Mouse (Mus musculus): ENCODE results near the gene Rap1gap2. TPM values are rescaled to one million over a fixed set of nuclear protein-coding genes. Genes with fewer than 3 reads are reported as not detected.

Rap1gap2 gene
- polyA plus RNA-seq, 1 experiment from 2014 or later = 5.5 TPM

DNA sequence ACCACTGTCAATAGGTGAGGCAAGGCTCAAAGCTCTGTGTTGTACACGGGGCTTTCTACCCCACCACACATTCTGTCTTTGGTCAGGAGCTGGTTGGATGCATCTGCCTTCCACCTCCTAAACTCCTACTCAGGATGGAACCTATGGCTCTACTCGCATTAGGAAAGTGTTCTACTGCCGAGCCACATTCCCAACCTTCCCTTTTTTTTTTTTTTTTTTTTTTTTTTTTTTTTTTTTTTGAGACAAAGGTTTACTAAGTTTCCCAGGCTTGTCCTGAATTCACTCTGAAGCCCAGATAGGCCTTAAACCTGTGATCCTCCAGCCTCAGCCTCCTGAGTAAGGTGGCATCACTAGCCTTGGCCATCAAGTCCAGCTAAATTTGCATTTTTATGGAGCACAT is 90.5 kb downstream of the Rap1gap2 start:
- Histone ChIP-seq H3K36me3 (ENCODE audit: insufficient read depth, low read length) (no peaks in the 10 kb centered on the region), H3K4me1 (ENCODE audit: insufficient read depth, low read length) (peaks cover 25% of the 10 kb centered on the region), H3K4me3 (ENCODE audit: low read length) (no peak overlapping the region), H3K9me3 (ENCODE audit: low read length) (no peaks in the 10 kb centered on the region), H3K9ac (replicated peaks; ENCODE audit: low read length) (no peak overlapping the region), H3K4me2 (replicated peaks; ENCODE audit: low read depth, low read length) (no peak overlapping the region), H3K27me3 (ENCODE audit: insufficient read depth, low read length) (peaks cover 8% of the 10 kb centered on the region; the same call in 1 of the 2 replicates), H3K27ac (ENCODE audit: low read length) (no peak overlapping the region)
- whole genome bisulfite sequencing = 86% methylated on average over 3 of the region's 3 CpGs
- ATAC-seq (ENCODE audit: low FRiP score, low TSS enrichment) = no peak

DNA sequence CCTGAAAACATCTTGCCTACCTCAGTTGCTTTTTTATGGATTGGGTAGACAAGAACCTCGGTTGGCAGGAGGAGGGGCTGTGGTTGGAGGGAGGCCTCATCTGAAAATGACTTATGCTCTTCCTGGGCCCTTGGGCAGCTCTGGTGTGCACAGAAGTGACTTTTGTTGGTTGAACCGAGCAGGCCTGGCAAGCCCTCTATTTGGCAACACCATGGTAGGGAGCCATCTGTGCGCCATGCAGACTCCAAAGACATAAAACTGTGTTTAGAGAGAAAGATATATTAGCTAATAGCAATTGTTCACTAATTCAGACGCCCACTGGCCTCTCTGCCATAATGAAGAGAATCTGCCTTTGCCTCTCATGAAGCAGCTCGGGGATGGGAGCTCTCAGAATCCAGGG is 94.6 kb downstream of the Rap1gap2 start:
- H3K9me3 ChIP-seq (ENCODE audit: low read length) = no peaks in the 10 kb centered on the region

DNA sequence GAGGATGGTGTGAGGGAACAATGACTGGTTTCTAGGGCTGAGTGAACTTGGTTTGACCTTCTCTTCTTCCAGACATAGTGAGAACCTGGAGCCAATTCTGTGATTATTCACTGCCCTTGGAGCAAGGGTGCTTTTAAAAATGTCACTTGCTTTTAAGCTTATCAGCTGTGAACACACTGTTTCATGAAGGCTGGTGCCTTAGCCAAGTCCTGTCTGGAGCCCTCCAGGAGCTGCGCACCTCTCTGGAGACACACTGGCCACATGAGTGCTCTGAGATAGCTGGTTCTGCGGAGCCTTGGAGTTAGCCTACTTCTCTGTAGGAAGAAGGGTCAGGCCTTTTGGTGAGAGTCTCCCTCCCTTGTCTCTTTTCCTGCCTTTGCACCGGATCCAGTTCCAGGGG is 95.7 kb downstream of the Rap1gap2 start:
- no peak for ATAC-seq (ENCODE audit: low FRiP score, low TSS enrichment)
- H3K9me3 ChIP-seq (ENCODE audit: low read length) = no peaks in the 10 kb centered on the region
- no peak overlapping the region for H3K27ac ChIP-seq (ENCODE audit: low read length)
- H3K4me1 ChIP-seq (ENCODE audit: insufficient read depth, low read length) = peaks cover 2% of the 10 kb centered on the region
- 58% methylated on average over 3 of the region's 3 CpGs for WGBS
- no peak overlapping the region for H3K9ac ChIP-seq (replicated peaks; ENCODE audit: low read length)
- H3K4me2 ChIP-seq (replicated peaks; ENCODE audit: low read depth, low read length) = no peak overlapping the region
- H3K4me3 ChIP-seq (ENCODE audit: low read length) = no peak overlapping the region
- no peaks in the 10 kb centered on the region for H3K36me3 ChIP-seq (ENCODE audit: insufficient read depth, low read length)
- H3K27me3 ChIP-seq (ENCODE audit: insufficient read depth, low read length) = no peaks in the 10 kb centered on the region

More for the DNA sequence above, 94.6 kb downstream of the Rap1gap2 start:
- no peak for ATAC-seq (ENCODE audit: low FRiP score, low TSS enrichment)
- H3K36me3 ChIP-seq (ENCODE audit: insufficient read depth, low read length) = no peaks in the 10 kb centered on the region
- H3K9ac ChIP-seq (replicated peaks; ENCODE audit: low read length) = no peak overlapping the region
- H3K4me2 ChIP-seq (replicated peaks; ENCODE audit: low read depth, low read length) = no peak overlapping the region
- H3K27ac ChIP-seq (ENCODE audit: low read length) = no peak overlapping the region
- H3K4me1 ChIP-seq (ENCODE audit: insufficient read depth, low read length) = peaks cover 3% of the 10 kb centered on the region; the same call in 1 of the 2 replicates
- no peaks in the 10 kb centered on the region for H3K27me3 ChIP-seq (ENCODE audit: insufficient read depth, low read length)
- H3K4me3 ChIP-seq (ENCODE audit: low read length) = no peak overlapping the region
- WGBS = 57% methylated on average over 5 of the region's 5 CpGs

GRCm38 (mm10) chr11:74512595-74512994 is 98.1 kb downstream of the Rap1gap2 start:
- Histone ChIP-seq H3K27ac (ENCODE audit: low read length) (no peak overlapping the region), H3K4me1 (ENCODE audit: insufficient read depth, low read length) (peaks cover 3% of the 10 kb centered on the region), H3K4me2 (replicated peaks; ENCODE audit: low read depth, low read length) (no peak overlapping the region), H3K9ac (replicated peaks; ENCODE audit: low read length) (no peak overlapping the region), H3K9me3 (ENCODE audit: low read length) (no peaks in the 10 kb centered on the region), H3K27me3 (ENCODE audit: insufficient read depth, low read length) (no peaks in the 10 kb centered on the region), H3K36me3 (ENCODE audit: insufficient read depth, low read length) (no peaks in the 10 kb centered on the region), H3K4me3 (ENCODE audit: low read length) (no peak overlapping the region)
- WGBS = 92% methylated on average over 10 of the region's 10 CpGs
- no peak for ATAC-seq (ENCODE audit: low FRiP score, low TSS enrichment)

GRCm38 (mm10) chr11:74506275-74506674 is 104.4 kb downstream of the Rap1gap2 start:
- Histone ChIP-seq H3K36me3 (ENCODE audit: insufficient read depth, low read length) (no peaks in the 10 kb centered on the region), H3K9me3 (ENCODE audit: low read length) (no peaks in the 10 kb centered on the region), H3K27ac (ENCODE audit: low read length) (no peak overlapping the region), H3K4me2 (replicated peaks; ENCODE audit: low read depth, low read length) (no peak overlapping the region), H3K4me1 (ENCODE audit: insufficient read depth, low read length) (peaks cover 3% of the 10 kb centered on the region; the same call in 1 of the 2 replicates), H3K9ac (replicated peaks; ENCODE audit: low read length) (no peak overlapping the region), H3K27me3 (ENCODE audit: insufficient read depth, low read length) (no peaks in the 10 kb centered on the region), H3K4me3 (ENCODE audit: low read length) (no peak overlapping the region)
- no peak for ATAC-seq (ENCODE audit: low FRiP score, low TSS enrichment)
- WGBS = 83% methylated on average over 6 of the region's 6 CpGs

DNA sequence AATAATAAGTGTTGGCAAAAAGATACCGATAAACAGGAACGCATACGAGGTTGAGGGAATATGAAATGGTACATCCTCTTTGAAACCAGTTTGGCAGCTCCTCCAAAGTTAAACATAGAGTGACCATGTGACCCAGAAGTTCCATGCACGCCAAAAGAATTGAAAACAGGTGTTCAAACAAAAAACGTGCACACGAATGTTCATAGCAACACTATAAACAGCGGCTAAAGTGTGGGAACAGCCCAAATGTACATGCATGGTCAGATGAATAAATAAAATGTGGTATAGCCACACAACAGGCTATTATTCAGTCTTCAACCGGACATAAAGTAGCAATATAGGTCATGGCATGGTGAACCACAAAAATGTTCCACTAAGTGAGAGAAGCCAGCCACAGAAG is 108.2 kb downstream of the Rap1gap2 start:
- H3K27ac ChIP-seq (ENCODE audit: low read length) = no peak overlapping the region
- WGBS = 82% methylated on average over 8 of the region's 8 CpGs
- no peaks in the 10 kb centered on the region for H3K36me3 ChIP-seq (ENCODE audit: insufficient read depth, low read length)
- no peak overlapping the region for H3K4me3 ChIP-seq (ENCODE audit: low read length)
- no peaks in the 10 kb centered on the region for H3K27me3 ChIP-seq (ENCODE audit: insufficient read depth, low read length)
- H3K9ac ChIP-seq (replicated peaks; ENCODE audit: low read length) = no peak overlapping the region
- no peak overlapping the region for H3K4me2 ChIP-seq (replicated peaks; ENCODE audit: low read depth, low read length)
- ATAC-seq (ENCODE audit: low FRiP score, low TSS enrichment) = no peak
- no peaks in the 10 kb centered on the region for H3K9me3 ChIP-seq (ENCODE audit: low read length)
- peaks cover 10% of the 10 kb centered on the region for H3K4me1 ChIP-seq (ENCODE audit: insufficient read depth, low read length)

DNA sequence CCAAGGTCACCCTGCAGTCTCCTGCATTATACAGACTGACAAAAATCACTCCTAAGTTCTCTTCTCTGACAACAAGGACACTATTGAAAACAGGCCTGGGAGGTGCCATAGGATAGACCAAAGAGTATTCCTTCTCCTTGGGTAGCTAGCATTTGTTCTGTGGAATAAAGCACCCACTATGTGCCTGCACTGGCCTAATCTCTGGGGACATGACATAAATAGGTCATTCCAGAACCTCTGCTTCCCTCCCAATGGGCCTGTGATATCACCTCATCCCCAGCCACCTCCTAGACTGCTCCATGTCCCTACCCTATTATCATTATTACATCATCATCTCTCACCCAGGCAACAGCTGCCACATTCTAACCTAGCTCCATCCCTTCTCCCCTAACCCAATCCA is 108.7 kb downstream of the Rap1gap2 start:
- no peak overlapping the region for H3K27ac ChIP-seq (ENCODE audit: low read length)
- no peaks in the 10 kb centered on the region for H3K27me3 ChIP-seq (ENCODE audit: insufficient read depth, low read length)
- H3K4me2 ChIP-seq (replicated peaks; ENCODE audit: low read depth, low read length) = no peak overlapping the region
- no peak overlapping the region for H3K4me3 ChIP-seq (ENCODE audit: low read length)
- H3K9me3 ChIP-seq (ENCODE audit: low read length) = no peaks in the 10 kb centered on the region
- no peak for ATAC-seq (ENCODE audit: low FRiP score, low TSS enrichment)
- H3K9ac ChIP-seq (replicated peaks; ENCODE audit: low read length) = no peak overlapping the region
- peaks cover 10% of the 10 kb centered on the region for H3K4me1 ChIP-seq (ENCODE audit: insufficient read depth, low read length)
- no peaks in the 10 kb centered on the region for H3K36me3 ChIP-seq (ENCODE audit: insufficient read depth, low read length)

- Histone ChIP-seq H3K36me3 (ENCODE audit: insufficient read depth, low read length) (no peaks in the 10 kb centered on the region), H3K27me3 (ENCODE audit: insufficient read depth, low read length) (no peaks in the 10 kb centered on the region), H3K4me3 (ENCODE audit: low read length) (no peak overlapping the region), H3K27ac (ENCODE audit: low read length) (peak overlapping the region; percentile 21; the same call in 1 of the 2 replicates), H3K4me2 (replicated peaks; ENCODE audit: low read depth, low read length) (no peak overlapping the region), H3K9ac (replicated peaks; ENCODE audit: low read length) (no peak overlapping the region), H3K4me1 (ENCODE audit: insufficient read depth, low read length) (peaks cover 10% of the 10 kb centered on the region), H3K9me3 (ENCODE audit: low read length) (no peaks in the 10 kb centered on the region)
- WGBS = 64% methylated on average over 3 of the region's 3 CpGs
- no peak for ATAC-seq (ENCODE audit: low FRiP score, low TSS enrichment)
Measured at GRCm38 (mm10) chr11:74501061-74501460, 109.7 kb downstream of the Rap1gap2 start.

GRCm38 (mm10) chr11:74499521-74500099 is 111.1 kb downstream of the Rap1gap2 start:
- Histone ChIP-seq H3K4me3 (ENCODE audit: low read length) (no peak overlapping the region), H3K9me3 (ENCODE audit: low read length) (no peaks in the 10 kb centered on the region), H3K4me2 (replicated peaks; ENCODE audit: low read depth, low read length) (no peak overlapping the region), H3K36me3 (ENCODE audit: insufficient read depth, low read length) (no peaks in the 10 kb centered on the region), H3K27me3 (ENCODE audit: insufficient read depth, low read length) (no peaks in the 10 kb centered on the region), H3K27ac (ENCODE audit: low read length) (peak overlapping the region; percentile 56; the same call in 1 of the 2 replicates), H3K9ac (replicated peaks; ENCODE audit: low read length) (peak overlapping the region; percentile 20; the same call in 1 of the 2 replicates), H3K4me1 (ENCODE audit: insufficient read depth, low read length) (peaks cover 10% of the 10 kb centered on the region)
- ATAC-seq (ENCODE audit: low FRiP score, low TSS enrichment) = peak; percentile 75
- WGBS = 49% methylated on average over 8 of the region's 8 CpGs

GRCm38 (mm10) chr11:74499058-74499457 is 111.7 kb downstream of the Rap1gap2 start:
- H3K4me1 ChIP-seq (ENCODE audit: insufficient read depth, low read length) = peaks cover 10% of the 10 kb centered on the region
- 24% methylated on average over 3 of the region's 3 CpGs for WGBS
- no peaks in the 10 kb centered on the region for H3K27me3 ChIP-seq (ENCODE audit: insufficient read depth, low read length)
- no peak overlapping the region; the same call in 1 of the 2 replicates for H3K27ac ChIP-seq (ENCODE audit: low read length)
- H3K9me3 ChIP-seq (ENCODE audit: low read length) = no peaks in the 10 kb centered on the region
- H3K4me2 ChIP-seq (replicated peaks; ENCODE audit: low read depth, low read length) = no peak overlapping the region
- no peak overlapping the region for H3K4me3 ChIP-seq (ENCODE audit: low read length)
- H3K36me3 ChIP-seq (ENCODE audit: insufficient read depth, low read length) = no peaks in the 10 kb centered on the region
- 0 out of 2 replicates have a peak overlapping the region, but pooled peaks have one; percentile 20 for H3K9ac ChIP-seq (replicated peaks; ENCODE audit: low read length)
- no peak for ATAC-seq (ENCODE audit: low FRiP score, low TSS enrichment)
